In genomic region chr9:72037059-72037516, GRCm38 (mm10) we compare ENCODE assay signal across 20 mouse cellular contexts.
A peak's percentile ranks its signal among the peaks of the same experiment; 100 is the strongest.
DNase-seq lines count a peak whose midpoint lies in the region; ATAC-seq and TF ChIP-seq lines count a peak whose summit lies in the region.
"Had no signal": no experiment of that assay in that cellular context is flagged by ENCODE, and none has a peak within 500 bp of the region (broad histone marks: within the 10 kb centered on the region; RNA-seq: fewer than 3 reads in every experiment).

No protein-coding gene starts in this region.

- TF ChIP-seq CTCF in forebrain, postnatal 0 days (IDR thresholded peaks at IDR 0.05; ENCODE audit: low read depth), result no peak

- no peaks in the 10 kb centered on the region for H3K27me3 ChIP-seq in forebrain, embryonic 16.5 days (replicated peaks; ENCODE audit: control insufficient read depth, insufficient read depth, low read length)
- H3K27me3 ChIP-seq in forebrain, postnatal 0 days (ENCODE audit: insufficient read depth, low read length), result no peaks in the 10 kb centered on the region
- no peaks in the 10 kb centered on the region for H3K27me3 ChIP-seq in liver, embryonic 13.5 days
- no peaks in the 10 kb centered on the region for H3K27me3 ChIP-seq in hindbrain, embryonic 10.5 days (ENCODE audit: insufficient read depth, poor library complexity, severe bottlenecking)
- no peaks in the 10 kb centered on the region for H3K27me3 ChIP-seq in neural tube, embryonic 15.5 days (replicated peaks)
- no peaks in the 10 kb centered on the region for H3K27me3 ChIP-seq in hindbrain, embryonic 14.5 days (ENCODE audit: control insufficient read depth, insufficient read depth, low read length)
- H3K27me3 ChIP-seq: embryonic facial prominence, embryonic 12.5 days; heart, embryonic 13.5 days; midbrain, embryonic 15.5 days had no signal

- no peak overlapping the region for H3K27ac ChIP-seq in forebrain, embryonic 16.5 days (ENCODE audit: low read length)
- no peak overlapping the region for H3K27ac ChIP-seq in forebrain, postnatal 0 days (ENCODE audit: low read depth, low read length)
- peak overlapping the region; percentile 77 for H3K27ac ChIP-seq in liver, embryonic 13.5 days
- H3K27ac ChIP-seq in hindbrain, embryonic 10.5 days, result no peak overlapping the region
- no peak overlapping the region for H3K27ac ChIP-seq in neural tube, embryonic 15.5 days (replicated peaks)
- H3K27ac ChIP-seq in hindbrain, embryonic 14.5 days, result no peak overlapping the region
- H3K27ac ChIP-seq: embryonic facial prominence, embryonic 12.5 days; forebrain, embryonic 10.5 days; heart, embryonic 13.5 days; midbrain, embryonic 15.5 days had no signal

- no peak for DNase-seq in forebrain, postnatal 0 days
- DNase-seq in c-Kit-positive CD71-positive TER-119-negative erythroid progenitor cells, embryonic 14.5 days (ENCODE audit: low read depth), result peak; percentile 70
- DNase-seq in liver, embryonic 13.5 days, result peak; percentile 44
- DNase-seq in hindbrain, embryonic 10.5 days (ENCODE audit: low spot score), result no peak
- DNase-seq in hindbrain, embryonic 14.5 days (ENCODE audit: low spot score), result no peak
- DNase-seq: cerebellum, adult 11 months; cerebellum, postnatal 25 days; kidney, adult 8-10 months; left cerebral cortex, postnatal 4 days; lung, adult 18-20 months; lung, postnatal 36 days; right cerebral cortex, adult 18-20 months; thymus, postnatal 4 days had no signal

- WGBS in forebrain, embryonic 16.5 days, result 52% methylated on average over 2 of the region's 2 CpGs
- WGBS in forebrain, postnatal 0 days, result 56% methylated on average over 2 of the region's 2 CpGs
- WGBS in liver, embryonic 13.5 days (ENCODE audit: insufficient replicate concordance), result 36% methylated on average over 2 of the region's 2 CpGs
- 83% methylated on average over 2 of the region's 2 CpGs for WGBS in hindbrain, embryonic 10.5 days
- WGBS in neural tube, embryonic 15.5 days, result 73% methylated on average over 2 of the region's 2 CpGs
- 73% methylated on average over 2 of the region's 2 CpGs for WGBS in hindbrain, embryonic 14.5 days

- H3K9me3 ChIP-seq in forebrain, embryonic 16.5 days (ENCODE audit: control insufficient read depth, low read length), result no peaks in the 10 kb centered on the region
- no peaks in the 10 kb centered on the region for H3K9me3 ChIP-seq in forebrain, postnatal 0 days (ENCODE audit: low read length)
- H3K9me3 ChIP-seq in liver, embryonic 13.5 days (replicated peaks), result no peaks in the 10 kb centered on the region
- H3K9me3 ChIP-seq in hindbrain, embryonic 10.5 days, result no peaks in the 10 kb centered on the region
- H3K9me3 ChIP-seq in neural tube, embryonic 15.5 days (replicated peaks), result no peaks in the 10 kb centered on the region
- no peaks in the 10 kb centered on the region for H3K9me3 ChIP-seq in hindbrain, embryonic 14.5 days (ENCODE audit: control insufficient read depth, low read length)
- H3K9me3 ChIP-seq: embryonic facial prominence, embryonic 12.5 days; forebrain, embryonic 10.5 days; heart, embryonic 13.5 days; midbrain, embryonic 15.5 days had no signal

- H3K9ac ChIP-seq in forebrain, embryonic 16.5 days (replicated peaks; ENCODE audit: low read depth, low read length), result no peak overlapping the region
- H3K9ac ChIP-seq in forebrain, postnatal 0 days, result no peak overlapping the region
- no peak overlapping the region; the same call in 1 of the 2 replicates for H3K9ac ChIP-seq in liver, embryonic 13.5 days
- H3K9ac ChIP-seq in neural tube, embryonic 15.5 days (replicated peaks), result no peak overlapping the region
- no peak overlapping the region for H3K9ac ChIP-seq in hindbrain, embryonic 14.5 days
- H3K9ac ChIP-seq: embryonic facial prominence, embryonic 12.5 days; heart, embryonic 13.5 days; midbrain, embryonic 15.5 days had no signal

- ATAC-seq in forebrain, embryonic 16.5 days, result peak; percentile 36; the same call in 1 of the 2 replicates
- no peak for ATAC-seq in forebrain, postnatal 0 days
- peak; percentile 86 for ATAC-seq in liver, embryonic 13.5 days (ENCODE audit: low read depth)
- no peak for ATAC-seq in neural tube, embryonic 15.5 days (ENCODE audit: low FRiP score)
- no peak for ATAC-seq in hindbrain, embryonic 14.5 days (ENCODE audit: low FRiP score)
- ATAC-seq: inflammation-experienced regulatory T-cells, adult 6 months; midbrain, embryonic 15.5 days had no signal

- no peak overlapping the region for H3K4me2 ChIP-seq in forebrain, embryonic 16.5 days (ENCODE audit: low read length)
- no peak overlapping the region for H3K4me2 ChIP-seq in forebrain, postnatal 0 days (ENCODE audit: low read depth)
- peak overlapping the region; percentile 44 for H3K4me2 ChIP-seq in liver, embryonic 13.5 days
- H3K4me2 ChIP-seq in neural tube, embryonic 15.5 days, result no peak overlapping the region
- no peak overlapping the region for H3K4me2 ChIP-seq in hindbrain, embryonic 14.5 days (replicated peaks)
- H3K4me2 ChIP-seq: embryonic facial prominence, embryonic 12.5 days; heart, embryonic 13.5 days; midbrain, embryonic 15.5 days had no signal

- H3K4me1 ChIP-seq in forebrain, embryonic 16.5 days (replicated peaks; ENCODE audit: control insufficient read depth, insufficient read depth, low read length), result peaks cover 12% of the 10 kb centered on the region
- H3K4me1 ChIP-seq in forebrain, postnatal 0 days (ENCODE audit: insufficient read depth), result no peaks in the 10 kb centered on the region
- peaks cover 57% of the 10 kb centered on the region for H3K4me1 ChIP-seq in liver, embryonic 13.5 days (replicated peaks)
- peaks cover 22% of the 10 kb centered on the region for H3K4me1 ChIP-seq in hindbrain, embryonic 10.5 days (replicated peaks)
- H3K4me1 ChIP-seq in neural tube, embryonic 15.5 days, result no peaks in the 10 kb centered on the region
- H3K4me1 ChIP-seq in hindbrain, embryonic 14.5 days (replicated peaks; ENCODE audit: control insufficient read depth, insufficient read depth, low read length), result no peaks in the 10 kb centered on the region

- no peaks in the 10 kb centered on the region for H3K36me3 ChIP-seq in forebrain, embryonic 16.5 days (ENCODE audit: control insufficient read depth, insufficient read depth)
- no peaks in the 10 kb centered on the region for H3K36me3 ChIP-seq in forebrain, postnatal 0 days (ENCODE audit: insufficient read depth)
- H3K36me3 ChIP-seq in liver, embryonic 13.5 days, result no peaks in the 10 kb centered on the region
- no peaks in the 10 kb centered on the region for H3K36me3 ChIP-seq in hindbrain, embryonic 10.5 days
- H3K36me3 ChIP-seq in neural tube, embryonic 15.5 days, result no peaks in the 10 kb centered on the region
- no peaks in the 10 kb centered on the region for H3K36me3 ChIP-seq in hindbrain, embryonic 14.5 days (replicated peaks; ENCODE audit: control insufficient read depth, insufficient read depth)
- H3K36me3 ChIP-seq: embryonic facial prominence, embryonic 12.5 days; forebrain, embryonic 10.5 days; heart, embryonic 13.5 days; midbrain, embryonic 15.5 days had no signal

- H3K4me3 ChIP-seq in forebrain, embryonic 16.5 days (replicated peaks; ENCODE audit: low read length), result no peak overlapping the region
- no peak overlapping the region for H3K4me3 ChIP-seq in forebrain, postnatal 0 days (ENCODE audit: low read depth, low read length)
- H3K4me3 ChIP-seq in liver, embryonic 13.5 days (replicated peaks), result peak overlapping the region; percentile 11; the same call in 1 of the 2 replicates
- no peak overlapping the region for H3K4me3 ChIP-seq in hindbrain, embryonic 10.5 days
- H3K4me3 ChIP-seq in neural tube, embryonic 15.5 days (replicated peaks), result no peak overlapping the region
- no peak overlapping the region for H3K4me3 ChIP-seq in hindbrain, embryonic 14.5 days (replicated peaks; ENCODE audit: low read length)
- H3K4me3 ChIP-seq: embryonic facial prominence, embryonic 12.5 days; forebrain, embryonic 10.5 days; heart, embryonic 13.5 days; midbrain, embryonic 15.5 days had no signal

Comparison
In these comparisons a context has a peak if more than half of its experiments do, and no peak if none do; other contexts are left out.
1. ATAC-seq: peak in forebrain, embryonic 16.5 days (single experiment) and liver, embryonic 13.5 days (single experiment); none in forebrain, postnatal 0 days (single experiment), neural tube, embryonic 15.5 days (single experiment) and hindbrain, embryonic 14.5 days (single experiment).
2. DNase-seq: peak in c-Kit-positive CD71-positive TER-119-negative erythroid progenitor cells, embryonic 14.5 days (single experiment) and liver, embryonic 13.5 days (single experiment); none in forebrain, postnatal 0 days (single experiment), hindbrain, embryonic 10.5 days (single experiment) and hindbrain, embryonic 14.5 days (single experiment).